Mouse (Mus musculus) brain, adult 10 weeks (tissue): Measurements from ENCODE around the gene Arfgap1. TPM values are rescaled to one million over a fixed set of nuclear protein-coding genes. Genes with fewer than 3 reads are reported as not detected.

Source experiments
- polyA plus RNA-seq: library from polyadenylated mRNA; stranded (reverse); fragments of 350-450 nt; fragmentation: Illumina TruSeq; extraction: RNeasy Lipid Tissue Mini Kit (QIAGEN cat#74804); gene quantifications from one replicate; pipeline ENCODE4 v1.2.3, GENCODE M21; 2015; ENCODE audit warnings: low read depth, low replicate concordance

Arfgap1 gene
- polyA plus RNA-seq = 115 TPM

DNA sequence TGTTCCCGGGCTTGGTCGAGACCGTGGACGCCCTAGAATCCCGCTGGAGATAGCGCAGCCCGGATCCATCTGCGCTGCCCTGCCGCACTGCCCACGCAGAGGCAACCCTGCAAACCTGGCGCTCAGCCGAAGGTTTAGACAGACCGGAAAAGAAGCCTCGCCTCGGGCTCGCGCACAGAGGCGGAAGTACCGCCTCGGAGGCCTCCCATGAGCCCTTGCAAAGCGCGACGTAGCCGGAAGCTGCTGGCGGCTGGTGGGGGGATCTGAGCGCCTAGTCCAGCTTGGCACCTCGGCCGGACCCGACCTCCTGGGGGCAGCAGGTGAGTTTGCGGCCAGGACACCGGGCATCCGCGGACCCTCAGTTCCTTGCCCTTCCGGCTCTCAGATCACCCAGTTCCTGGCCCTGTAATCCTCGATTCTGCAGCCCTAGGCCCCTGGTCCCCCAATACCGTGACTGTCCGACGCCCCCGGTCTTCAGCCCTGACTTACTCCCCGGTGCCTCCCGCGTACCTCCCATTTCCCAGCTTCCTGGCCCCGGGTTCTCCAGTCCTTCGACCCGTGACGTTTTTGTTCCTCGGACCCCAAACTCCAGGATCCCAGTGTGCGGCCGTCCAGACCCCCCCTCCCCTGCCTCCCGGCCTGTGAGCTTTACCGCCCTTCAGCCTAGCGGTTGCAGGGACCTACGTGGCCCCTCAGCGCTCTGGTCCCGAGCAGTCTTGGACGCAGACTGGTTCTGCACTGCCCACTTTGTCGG lies at the start of gene Arfgap1:
Arfgap1 (plus strand) TSS at position 216 of the 754 bp plus-strand sequence.

DNA sequence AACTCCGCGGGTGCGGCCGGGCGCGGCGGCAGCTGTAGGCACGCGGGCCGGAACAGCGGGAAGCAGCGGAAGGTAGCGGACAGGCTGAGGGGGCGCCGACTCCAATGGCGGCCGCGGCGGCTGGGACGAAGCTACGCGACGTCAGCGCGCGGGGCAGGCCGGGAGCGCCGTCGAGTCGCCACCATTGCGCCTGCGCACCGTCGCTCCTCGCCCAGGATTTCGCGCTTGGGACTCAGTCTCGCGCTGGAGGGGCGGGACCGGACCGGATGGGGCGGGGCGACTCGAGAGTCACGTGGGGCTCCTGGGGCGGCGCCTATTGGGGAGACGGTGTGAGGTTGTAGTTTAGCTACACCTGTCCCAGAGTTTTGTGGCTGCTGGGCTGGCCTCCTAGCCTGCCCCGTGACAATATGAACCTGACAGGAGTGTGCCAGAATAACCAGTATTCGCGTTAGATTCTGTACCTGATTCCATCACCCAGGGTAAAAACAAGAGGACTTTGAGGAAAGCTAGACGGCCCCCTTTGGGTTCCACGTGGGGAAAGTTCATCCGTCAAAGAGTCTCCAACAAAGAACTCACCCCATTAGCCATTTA lies 46.1 kb upstream of the Arfgap1 start, which contains the start of gene Ythdf1:
Ythdf1 (minus strand) TSS at position 140 of the 591 bp plus-strand sequence.

DNA sequence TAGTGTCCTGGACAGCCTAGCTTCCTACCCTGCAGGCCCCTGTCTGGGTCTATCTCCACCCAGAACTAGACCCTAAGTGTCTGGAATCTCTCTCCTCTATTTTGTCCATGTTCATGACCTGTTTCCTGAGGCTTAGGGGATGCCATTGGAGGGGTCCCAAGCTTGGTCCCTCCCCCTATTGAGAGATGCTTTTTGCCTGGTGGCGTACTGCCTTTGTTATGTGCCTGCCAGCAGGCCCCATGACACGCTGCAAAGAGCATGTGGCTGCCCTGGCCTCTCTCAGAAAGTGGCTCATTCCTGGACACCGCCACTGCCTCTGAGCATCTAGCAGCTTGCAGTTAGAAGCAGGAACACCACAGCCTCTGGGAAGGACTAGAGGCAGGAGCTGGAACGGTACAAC lies 38.3 kb upstream of the Arfgap1 start, which contains the start of gene Birc7:
Birc7 (plus strand) TSS at position 301 of the 400 bp plus-strand sequence.

DNA sequence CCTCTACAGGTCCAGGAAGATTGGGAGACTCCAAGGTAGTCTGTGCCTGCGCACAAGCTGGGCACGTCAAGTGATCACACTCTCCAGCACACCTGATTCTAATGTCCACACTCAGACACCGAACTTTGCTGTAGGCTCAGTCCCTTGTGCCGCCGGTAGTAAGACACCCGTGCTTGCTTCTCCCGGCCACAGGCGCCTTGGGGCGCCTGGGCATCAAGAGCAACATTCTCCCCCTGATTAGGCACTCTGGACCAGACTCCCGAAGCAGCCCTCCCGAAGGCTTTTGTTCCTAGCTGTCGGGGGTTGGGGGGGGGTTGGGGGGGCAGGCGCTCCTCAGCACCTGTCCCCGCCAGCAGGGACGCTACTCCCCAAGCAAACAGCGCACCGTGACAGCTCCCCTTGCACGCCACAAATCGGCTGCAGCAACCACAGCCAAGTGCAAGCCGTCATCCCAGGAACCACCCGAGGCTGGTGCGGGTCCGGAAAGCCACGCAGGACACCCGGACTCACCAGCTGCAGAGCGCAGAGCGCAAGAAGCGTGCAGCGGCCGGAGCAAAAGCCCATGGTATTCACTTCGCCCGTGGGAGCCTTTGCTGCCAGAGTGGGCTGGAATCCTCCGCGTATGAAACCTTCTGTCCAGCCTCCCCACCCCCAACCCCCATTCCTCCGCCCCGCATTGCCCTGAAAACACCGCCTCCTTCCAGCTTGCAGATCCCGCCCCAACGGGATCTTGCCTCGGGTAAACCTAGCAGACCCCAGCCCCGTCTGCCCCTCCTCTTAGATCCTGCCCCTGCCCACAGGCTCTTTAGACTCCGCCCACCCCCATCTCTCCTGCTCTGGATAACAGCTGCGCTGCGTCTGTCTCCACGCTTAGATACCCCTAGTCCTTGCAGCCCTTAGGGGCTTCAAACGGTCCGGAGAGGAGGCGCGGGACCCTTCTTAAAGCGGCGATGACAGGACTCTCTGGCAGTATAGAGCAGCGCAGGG lies 12.7 kb upstream of the Arfgap1 start, which contains the start of gene Nkain4:
Nkain4 (minus strand) TSS at position 639 of the 987 bp plus-strand sequence.

DNA sequence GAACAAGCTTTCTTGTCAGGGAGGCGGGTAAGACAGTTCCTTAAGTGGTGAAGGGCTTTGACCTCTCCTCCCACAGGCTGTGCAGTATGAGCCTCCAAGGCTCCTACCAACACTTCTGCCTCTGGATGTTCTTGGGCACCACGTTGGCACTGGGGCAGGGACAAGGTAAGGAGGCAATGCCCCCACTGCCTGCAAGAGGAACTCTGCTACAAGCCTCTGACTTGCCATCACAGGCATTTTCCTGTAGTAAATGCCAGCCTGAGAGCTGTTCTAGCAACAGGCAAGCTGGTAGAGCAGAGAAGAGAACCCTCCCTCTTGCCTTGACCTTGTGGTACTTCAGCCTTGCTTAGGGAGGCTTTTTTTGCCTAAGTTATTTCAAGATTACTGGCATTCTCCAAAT lies 19.4 kb downstream of the Arfgap1 start, which contains the start of gene Col20a1:
Col20a1 (plus strand) TSS at position 87 of the 400 bp plus-strand sequence.

Other genes with a start within 250 kb of the Arfgap1 start
- gene Slc17a9, start 242.0 kb upstream of the Arfgap1 start, polyA plus RNA-seq = 0.19 TPM
- gene Bhlhe23, start 190.3 kb upstream of the Arfgap1 start, polyA plus RNA-seq = not detected
- 58.1 TPM for gene Ythdf1, start 46.3 kb upstream of the Arfgap1 start, polyA plus RNA-seq
- gene Birc7, start 38.2 kb upstream of the Arfgap1 start, polyA plus RNA-seq = not detected
- gene Nkain4, start 12.5 kb upstream of the Arfgap1 start, polyA plus RNA-seq = 94.2 TPM
- 1.4 TPM for gene Col20a1, start 19.3 kb downstream of the Arfgap1 start, polyA plus RNA-seq
- 25.3 TPM for gene Chrna4, start 76.3 kb downstream of the Arfgap1 start, polyA plus RNA-seq
- gene Kcnq2, start 168.1 kb downstream of the Arfgap1 start, polyA plus RNA-seq = 159 TPM
- 910 TPM for gene Eef1a2, start 189.8 kb downstream of the Arfgap1 start, polyA plus RNA-seq
- gene Ppdpf, start 220.0 kb downstream of the Arfgap1 start, polyA plus RNA-seq = 118 TPM
- not detected for gene Ptk6, start 235.6 kb downstream of the Arfgap1 start, polyA plus RNA-seq
- 0.28 TPM for gene Srms, start 246.0 kb downstream of the Arfgap1 start, polyA plus RNA-seq